Mouse (Mus musculus) c-Kit-positive CD71-positive TER-119-negative erythroid progenitor cells, embryonic 14.5 days (primary cell): ENCODE measurements at regions not wholly inside any gene's neighbourhood (a gene's known extent, or its start where the extent isn't known, plus 50 kb on each side); places are given as distances from the start of the nearest gene placed in this dataset.

Experiments used
- DNase-seq: peaks from one replicate; pipeline ENCODE4 v3.0.0-alpha.2; 2013; ENCODE audit warnings: low read depth

GRCm38 (mm10) chr16:73835715-73836440 is 575.7 kb downstream of the Robo2 start:
- DNase-seq, result peak; percentile 27

- DNase-seq, result peak; percentile 59
These were observed 590.0 kb downstream of the Robo2 start for GRCm38 (mm10) chr16:73821387-73822338.

- no peak for DNase-seq
These were observed 607.1 kb downstream of the Robo2 start for GRCm38 (mm10) chr16:73804572-73804971.

- DNase-seq, result no peak
These were observed 615.0 kb downstream of the Robo2 start for GRCm38 (mm10) chr16:73796528-73797171.

- no peak for DNase-seq
These were observed 626.6 kb downstream of the Robo2 start for GRCm38 (mm10) chr16:73785074-73785438.

GRCm38 (mm10) chr16:73784296-73785073 is 627.1 kb downstream of the Robo2 start:
- DNase-seq, result no peak

GRCm38 (mm10) chr16:73772454-73772853 is 639.2 kb downstream of the Robo2 start:
- DNase-seq, result no peak

- DNase-seq, result no peak
These were observed 641.2 kb downstream of the Robo2 start for GRCm38 (mm10) chr16:73770440-73770856.

GRCm38 (mm10) chr16:73769729-73770128 is 641.9 kb downstream of the Robo2 start:
- no peak for DNase-seq

- no peak for DNase-seq
These were observed 642.9 kb downstream of the Robo2 start for GRCm38 (mm10) chr16:73768706-73769105.

GRCm38 (mm10) chr16:73765184-73765583 is 646.4 kb downstream of the Robo2 start:
- no peak for DNase-seq

- no peak for DNase-seq
These were observed 650.7 kb downstream of the Robo2 start for GRCm38 (mm10) chr16:73760921-73761320.

GRCm38 (mm10) chr16:73758872-73759271 is 652.8 kb downstream of the Robo2 start:
- no peak for DNase-seq

GRCm38 (mm10) chr16:73754302-73754701 is 657.3 kb downstream of the Robo2 start:
- no peak for DNase-seq

- DNase-seq, result no peak
These were observed 683.3 kb downstream of the Robo2 start for GRCm38 (mm10) chr16:73728297-73728696.

GRCm38 (mm10) chr16:73719691-73720090 is 691.9 kb downstream of the Robo2 start:
- no peak for DNase-seq

- no peak for DNase-seq
These were observed 695.3 kb downstream of the Robo2 start for GRCm38 (mm10) chr16:73716301-73716700.

GRCm38 (mm10) chr16:73707051-73707450 is 704.6 kb downstream of the Robo2 start:
- no peak for DNase-seq

- no peak for DNase-seq
These were observed 722.4 kb downstream of the Robo2 start for GRCm38 (mm10) chr16:73689274-73689673.

- DNase-seq, result no peak
These were observed 731.8 kb downstream of the Robo2 start for GRCm38 (mm10) chr16:73679804-73680203.

GRCm38 (mm10) chr16:73670516-73670915 is 741.1 kb downstream of the Robo2 start:
- DNase-seq, result no peak
